In genomic region chr6:124856321-124856720, GRCm38 (mm10) we compare ENCODE assay signal across 8 mouse cellular contexts. TPM values are rescaled to one million over a fixed set of nuclear protein-coding genes. Genes with fewer than 3 reads are reported as not detected.
DNase-seq lines count a peak whose midpoint lies in the region; ATAC-seq and TF ChIP-seq lines count a peak whose summit lies in the region.

No protein-coding gene starts in this region.

- H3K27ac ChIP-seq in lung, embryonic 14.5 days (ENCODE audit: low read depth), result peak overlapping the region; percentile 67; the same call in 1 of the 2 replicates
- no peak overlapping the region for H3K27ac ChIP-seq in cortical plate, adult 2 months (ENCODE audit: insufficient read depth, low read length)
- peak overlapping the region; percentile 99 for H3K27ac ChIP-seq in hindbrain, embryonic 13.5 days
- no peak overlapping the region for H3K27ac ChIP-seq in stomach, postnatal 0 days (replicated peaks)

- TF ChIP-seq CTCF in lung, embryonic 14.5 days (IDR thresholded peaks at IDR 0.05; ENCODE audit: low read depth), result no peak
- TF ChIP-seq CTCF in lung, adult 2 months (IDR thresholded peaks at IDR 0.05; ENCODE audit: insufficient read depth, low read length), result no peak
- no peak for TF ChIP-seq CTCF in cortical plate, adult 2 months (IDR thresholded peaks at IDR 0.05; ENCODE audit: extremely low read depth, insufficient read depth, low read length)
- no peak for TF ChIP-seq CTCF in stomach, postnatal 0 days (IDR thresholded peaks at IDR 0.05; ENCODE audit: low read depth)

- H3K4me3 ChIP-seq in lung, embryonic 14.5 days (ENCODE audit: low read depth, low read length), result peak overlapping the region; percentile 77
- H3K4me3 ChIP-seq in lung, adult 2 months (replicated peaks; ENCODE audit: extremely low read depth, low read depth, low read length), result no peak overlapping the region
- peak overlapping the region; percentile 36 for H3K4me3 ChIP-seq in cortical plate, adult 2 months (ENCODE audit: insufficient read depth, low read length)
- peak overlapping the region; percentile 67 for H3K4me3 ChIP-seq in hindbrain, embryonic 13.5 days
- H3K4me3 ChIP-seq in stomach, postnatal 0 days (ENCODE audit: low read depth, low read length), result peak overlapping the region; percentile 72

- H3K9me3 ChIP-seq in lung, embryonic 14.5 days (ENCODE audit: low read depth, low read length), result no peaks in the 10 kb centered on the region
- H3K9me3 ChIP-seq in hindbrain, embryonic 13.5 days, result no peaks in the 10 kb centered on the region
- no peaks in the 10 kb centered on the region for H3K9me3 ChIP-seq in stomach, postnatal 0 days (ENCODE audit: control insufficient read depth, low read length)

- DNase-seq in lung, embryonic 14.5 days, result peak; percentile 56
- no peak for DNase-seq in lung, adult 2 months
- DNase-seq in mesoderm, embryonic 11.5 days (ENCODE audit: low read depth, low spot score), result peak; percentile 59
- DNase-seq in stomach, postnatal 0 days (ENCODE audit: low spot score), result no peak
- DNase-seq in urinary bladder, adult 18-20 months (ENCODE audit: low spot score in 2 of 2), result no peak

- peak overlapping the region; percentile 92 for H3K9ac ChIP-seq in lung, embryonic 14.5 days
- H3K9ac ChIP-seq in hindbrain, embryonic 13.5 days, result peak overlapping the region; percentile 95
- no peak overlapping the region for H3K9ac ChIP-seq in stomach, postnatal 0 days (ENCODE audit: low read length)

- peak; percentile 57 for ATAC-seq in lung, embryonic 14.5 days (ENCODE audit: insufficient read depth)
- ATAC-seq in hindbrain, embryonic 13.5 days (ENCODE audit: low FRiP score), result peak; percentile 69
- 0 out of 2 replicates have a peak, but pooled peaks have one; percentile 21 for ATAC-seq in stomach, postnatal 0 days (ENCODE audit: low FRiP score, low TSS enrichment)
- no peak for ATAC-seq in erythroid progenitor cell, adult 5-6 weeks (replicated peaks; ENCODE audit: low FRiP score, poor library complexity, severe bottlenecking)

- no peak for TF ChIP-seq EP300 in stomach, postnatal 0 days (optimal IDR thresholded peaks at IDR 0.05)

- peaks cover 19% of the 10 kb centered on the region for H3K36me3 ChIP-seq in lung, embryonic 14.5 days (ENCODE audit: insufficient read depth)
- peaks cover 24% of the 10 kb centered on the region for H3K36me3 ChIP-seq in hindbrain, embryonic 13.5 days
- H3K36me3 ChIP-seq in stomach, postnatal 0 days (ENCODE audit: control insufficient read depth, insufficient read depth, low read length), result no peaks in the 10 kb centered on the region

- 9% methylated on average over 14 of the region's 14 CpGs for WGBS in lung, embryonic 14.5 days
- WGBS in lung, adult 2 months, result 27% methylated on average over 14 of the region's 14 CpGs
- 6% methylated on average over 14 of the region's 14 CpGs for WGBS in hindbrain, embryonic 13.5 days
- WGBS in stomach, postnatal 0 days, result 10% methylated on average over 14 of the region's 14 CpGs

- H3K4me1 ChIP-seq in lung, embryonic 14.5 days (ENCODE audit: insufficient read depth), result 0 out of 2 replicates have a peak, but pooled peaks cover 9% of the 10 kb centered on the region
- no peaks in the 10 kb centered on the region; the same call in 1 of the 2 replicates for H3K4me1 ChIP-seq in lung, adult 2 months (ENCODE audit: control insufficient read depth, insufficient read depth, low read length)
- peaks cover 3% of the 10 kb centered on the region for H3K4me1 ChIP-seq in cortical plate, adult 2 months (ENCODE audit: control insufficient read depth, insufficient read depth, low read length)
- H3K4me1 ChIP-seq in hindbrain, embryonic 13.5 days (replicated peaks), result peaks cover 58% of the 10 kb centered on the region
- H3K4me1 ChIP-seq in stomach, postnatal 0 days (replicated peaks; ENCODE audit: control insufficient read depth, insufficient read depth), result no peaks in the 10 kb centered on the region

- TF ChIP-seq POLR2A in lung, adult 2 months (IDR thresholded peaks at IDR 0.05; ENCODE audit: borderline replicate concordance, extremely low read depth, low read depth, low read length), result no peak
- peak; percentile 71; the same call in 1 of the 2 replicates for TF ChIP-seq POLR2A in cortical plate, adult 2 months (IDR thresholded peaks at IDR 0.05; ENCODE audit: extremely low read depth, insufficient read depth, low read length)

- peak overlapping the region; percentile 87 for H3K4me2 ChIP-seq in lung, embryonic 14.5 days
- H3K4me2 ChIP-seq in hindbrain, embryonic 13.5 days, result peak overlapping the region; percentile 77
- H3K4me2 ChIP-seq in stomach, postnatal 0 days (replicated peaks; ENCODE audit: low read depth), result peak overlapping the region; percentile 82

- H3K27me3 ChIP-seq in lung, embryonic 14.5 days (ENCODE audit: insufficient read depth, low read length), result peaks cover 13% of the 10 kb centered on the region; the same call in 1 of the 2 replicates
- no peaks in the 10 kb centered on the region; the same call in 1 of the 2 replicates for H3K27me3 ChIP-seq in hindbrain, embryonic 13.5 days
- H3K27me3 ChIP-seq in stomach, postnatal 0 days (ENCODE audit: control insufficient read depth, insufficient read depth, low read length), result no peaks in the 10 kb centered on the region

RNA-seq across cellular contexts. Expression of gene P3h3, which starts 1.2 kb away (rescaled TPM):
- polyA plus RNA-seq in lung, embryonic 14.5 days (2014; fragmentation: Nextera tagmentation; extraction: Ambion mirVana), result 29.5 and 34.3 TPM in 2 replicates
- polyA plus RNA-seq in lung, adult 2 months (2012; rRNA removed), result 34.9 and 42.1 TPM in 2 replicates
- 59.6 and 66.5 TPM in 2 replicates for polyA plus RNA-seq in cortical plate, adult 2 months (2012; rRNA removed)
- polyA plus RNA-seq in hindbrain, embryonic 13.5 days (2015; fragmentation: Nextera tagmentation; extraction: Ambion mirVana), result 16.4 and 19.1 TPM in 2 replicates
- polyA plus RNA-seq in stomach, postnatal 0 days (2015; fragmentation: Nextera tagmentation; extraction: Ambion mirVana), result 9.7 and 10.7 TPM in 2 replicates
- 1.1 and 2.5 TPM in 2 replicates for total RNA-seq in erythroid progenitor cell, adult 5-6 weeks (2015; ENCODE audit: low replicate concordance)
- total RNA-seq in erythroid progenitor cell, adult 5-6 weeks (2017; ENCODE audit: low replicate concordance), result 0.83 and 3.0 TPM in 2 replicates

RNA-seq across cellular contexts. Expression of gene Gpr162, which starts 7.5 kb away (rescaled TPM):
- polyA plus RNA-seq in lung, embryonic 14.5 days (2014; fragmentation: Nextera tagmentation; extraction: Ambion mirVana), result 0.08 and 0.30 TPM in 2 replicates
- 0.27 and 0.69 TPM in 2 replicates for polyA plus RNA-seq in lung, adult 2 months (2012; rRNA removed)
- 163 and 187 TPM in 2 replicates for polyA plus RNA-seq in cortical plate, adult 2 months (2012; rRNA removed)
- polyA plus RNA-seq in hindbrain, embryonic 13.5 days (2015; fragmentation: Nextera tagmentation; extraction: Ambion mirVana), result 21.3 and 22.5 TPM in 2 replicates
- polyA plus RNA-seq in stomach, postnatal 0 days (2015; fragmentation: Nextera tagmentation; extraction: Ambion mirVana), result 0.45 and 0.87 TPM in 2 replicates
- total RNA-seq in erythroid progenitor cell, adult 5-6 weeks (2015; ENCODE audit: low replicate concordance), result not detected in 2 replicates
- total RNA-seq in erythroid progenitor cell, adult 5-6 weeks (2017; ENCODE audit: low replicate concordance), result not detected in 2 replicates

RNA-seq across cellular contexts. Expression of gene Gnb3, which starts 16.2 kb away (rescaled TPM):
- polyA plus RNA-seq in lung, embryonic 14.5 days (2014; fragmentation: Nextera tagmentation; extraction: Ambion mirVana), result 0.24 and 0.68 TPM in 2 replicates
- 0.31 and 0.36 TPM in 2 replicates for polyA plus RNA-seq in lung, adult 2 months (2012; rRNA removed)
- polyA plus RNA-seq in cortical plate, adult 2 months (2012; rRNA removed), result 0.17 and 0.25 TPM in 2 replicates
- 0.78 and 1.3 TPM in 2 replicates for polyA plus RNA-seq in hindbrain, embryonic 13.5 days (2015; fragmentation: Nextera tagmentation; extraction: Ambion mirVana)
- 0.53 and 0.98 TPM in 2 replicates for polyA plus RNA-seq in stomach, postnatal 0 days (2015; fragmentation: Nextera tagmentation; extraction: Ambion mirVana)
- total RNA-seq in erythroid progenitor cell, adult 5-6 weeks (2015; ENCODE audit: low replicate concordance), result not detected in 2 replicates
- not detected in 2 replicates for total RNA-seq in erythroid progenitor cell, adult 5-6 weeks (2017; ENCODE audit: low replicate concordance)

RNA-seq across cellular contexts. Expression of gene Cdca3, which starts 27.0 kb away (rescaled TPM):
- polyA plus RNA-seq in lung, embryonic 14.5 days (2014; fragmentation: Nextera tagmentation; extraction: Ambion mirVana), result 204 and 206 TPM in 2 replicates
- polyA plus RNA-seq in lung, adult 2 months (2012; rRNA removed), result 3.5 and 6.7 TPM in 2 replicates
- polyA plus RNA-seq in cortical plate, adult 2 months (2012; rRNA removed), result 2.3 and 2.4 TPM in 2 replicates
- 42.6 and 51.2 TPM in 2 replicates for polyA plus RNA-seq in hindbrain, embryonic 13.5 days (2015; fragmentation: Nextera tagmentation; extraction: Ambion mirVana)
- 43.3 and 52.8 TPM in 2 replicates for polyA plus RNA-seq in stomach, postnatal 0 days (2015; fragmentation: Nextera tagmentation; extraction: Ambion mirVana)
- 529 and 565 TPM in 2 replicates for total RNA-seq in erythroid progenitor cell, adult 5-6 weeks (2015; ENCODE audit: low replicate concordance)
- 409 and 459 TPM in 2 replicates for total RNA-seq in erythroid progenitor cell, adult 5-6 weeks (2017; ENCODE audit: low replicate concordance)

RNA-seq across cellular contexts. Expression of gene Usp5, which starts 27.0 kb away (rescaled TPM):
- 143 TPM in 2 replicates for polyA plus RNA-seq in lung, embryonic 14.5 days (2014; fragmentation: Nextera tagmentation; extraction: Ambion mirVana)
- 58.1 and 73.2 TPM in 2 replicates for polyA plus RNA-seq in lung, adult 2 months (2012; rRNA removed)
- polyA plus RNA-seq in cortical plate, adult 2 months (2012; rRNA removed), result 151 and 152 TPM in 2 replicates
- 189 and 200 TPM in 2 replicates for polyA plus RNA-seq in hindbrain, embryonic 13.5 days (2015; fragmentation: Nextera tagmentation; extraction: Ambion mirVana)
- polyA plus RNA-seq in stomach, postnatal 0 days (2015; fragmentation: Nextera tagmentation; extraction: Ambion mirVana), result 60.3 and 61.8 TPM in 2 replicates
- total RNA-seq in erythroid progenitor cell, adult 5-6 weeks (2015; ENCODE audit: low replicate concordance), result 35.6 and 60.5 TPM in 2 replicates
- total RNA-seq in erythroid progenitor cell, adult 5-6 weeks (2017; ENCODE audit: low replicate concordance), result 41.2 and 53.1 TPM in 2 replicates

Comparison
In these comparisons a context has a peak if more than half of its experiments do, and no peak if none do; other contexts are left out.
1. DNase-seq: peak in lung, embryonic 14.5 days (single experiment) and mesoderm, embryonic 11.5 days (single experiment); none in lung, adult 2 months (single experiment), stomach, postnatal 0 days (single experiment) and urinary bladder, adult 18-20 months (0 of 2).
2. H3K27ac ChIP-seq: peak in lung, embryonic 14.5 days (single experiment) and hindbrain, embryonic 13.5 days (single experiment); none in cortical plate, adult 2 months (single experiment) and stomach, postnatal 0 days (single experiment).
3. RNA of gene Gpr162, which starts 7.5 kb away (polyA plus RNA-seq): 163 to 187 TPM in cortical plate, adult 2 months and 21.3 to 22.5 TPM in hindbrain, embryonic 13.5 days; 0.45 to 0.87 TPM in stomach, postnatal 0 days, 0.08 to 0.30 TPM in lung, embryonic 14.5 days and 0.27 to 0.69 TPM in lung, adult 2 months; every median in the first group is over 10 times any median in the second.
4. Peak in every context shown above with its lines, with median percentiles within 50 percentile points of each other: H3K4me2 ChIP-seq.